Mouse (Mus musculus) forebrain, postnatal 0 days (tissue): ENCODE results near the gene Dcst2. TPM values are rescaled to one million over a fixed set of nuclear protein-coding genes. Genes with fewer than 3 reads are reported as not detected.
A peak's percentile ranks its signal among the peaks of the same experiment; 100 is the strongest.

Experiments used
- ATAC-seq: fragments of 200-750 bp; cut with Nextera tagmentation; 2 replicates; pipeline ENCODE4 v1.8.0; 2017; ENCODE audit warnings: mild to moderate bottlenecking, moderate library complexity
- DNase-seq: peaks from one replicate; pipeline ENCODE4 v3.0.0-alpha.2; 2015
- H3K27ac ChIP-seq: fragments of 300-500 bp; sonication (generic); 2 replicates; pipeline ENCODE4 v1.5.1; 2014; ENCODE audit warnings: low read depth, mild to moderate bottlenecking, antibody characterized with exemption, low read length, moderate library complexity, mixed read lengths
- H3K27me3 ChIP-seq: fragments of 300-500 bp; sonication (generic); 2 replicates; pipeline ENCODE4 v1.6.1; 2014; ENCODE audit warnings: mild to moderate bottlenecking, low read length, mixed read lengths; ENCODE audit not compliant: insufficient read depth
- H3K36me3 ChIP-seq: fragments of 300-500 bp; sonication (generic); 2 replicates; pipeline ENCODE4 v1.6.1; 2014; ENCODE audit warnings: mild to moderate bottlenecking, moderate library complexity; ENCODE audit not compliant: insufficient read depth
- H3K4me1 ChIP-seq: fragments of 300-500 bp; sonication (generic); 2 replicates; pipeline ENCODE4 v1.6.1; 2014; ENCODE audit warnings: antibody characterized with exemption; ENCODE audit not compliant: insufficient read depth
- H3K4me2 ChIP-seq: fragments of 300-500 bp; sonication (generic); 2 replicates; pipeline ENCODE4 v1.6.1; 2014; ENCODE audit warnings: low read depth, mild to moderate bottlenecking, moderate library complexity
- H3K4me3 ChIP-seq: fragments of 300-500 bp; sonication (generic); 2 replicates; pipeline ENCODE4 v1.5.1; 2014; ENCODE audit warnings: low read depth, low read length, mixed read lengths
- H3K9ac ChIP-seq: fragments of 300-500 bp; sonication (generic); 2 replicates; pipeline ENCODE4 v1.6.1; 2014; ENCODE audit warnings: mild to moderate bottlenecking
- H3K9me3 ChIP-seq: fragments of 300-500 bp; sonication (generic); 2 replicates; pipeline ENCODE4 v1.6.1; 2016; ENCODE audit warnings: low read length
- CTCF ChIP-seq: sonication (generic); IDR thresholded peaks from 2 replicates; pipeline ENCODE4 v1.5.1; 2016; ENCODE audit warnings: antibody characterized with exemption, control low read depth, low read depth
- WGBS: fragments of 180-500 bp; shearing (Covaris S2); extraction: QIAGEN DNeasy Blood & Tissue Kit; methylation state at CpG from one replicate; pipeline ENCODE4 v1.1.7; 2014; 5-methylcytosine and 5-hydroxymethylcytosine counted together
- polyA plus RNA-seq: library from polyadenylated mRNA; unstranded; fragments of >200 nt; fragmentation: Nextera tagmentation; extraction: Ambion mirVana; gene quantifications from 2 replicates; pipeline ENCODE4 v1.2.1, GENCODE M21; 2015
- total RNA-seq: library from RNA; depleted of rRNA; stranded (reverse); fragments of >200 nt; gene quantifications from 2 replicates; pipeline ENCODE4 v1.2.3, GENCODE M21; 2014

Dcst2 gene
- total and polyA plus RNA-seq, 2 experiments from 2014 or later, result 0.19 to 0.56 TPM

GRCm38 (mm10) chr3:89349869-89350501 is 11.8 kb upstream of the Dcst2 start, which contains the start of gene Adam15:
Gene Adam15 (minus strand): TSS chr3:89349996.
- Histone ChIP-seq H3K4me2 (peak within 1 kb of the TSS; percentile 75), H3K4me3 (peak within 1 kb of the TSS; percentile 50), H3K4me1 (0 out of 2 replicates have a peak, but pooled peaks cover 6% of the 10 kb centered on the region), H3K9me3 (no peaks in the 10 kb centered on the region), H3K36me3 (peaks cover 7% of the 10 kb centered on the region; the same call in 1 of the 2 replicates), H3K27ac (peak within 1 kb of the TSS; percentile 85), H3K9ac (peak within 1 kb of the TSS; percentile 60), H3K27me3 (no peaks in the 10 kb centered on the region)
- TF ChIP-seq CTCF, result 0 out of 2 replicates have a peak, but pooled peaks have one; percentile 2
- DNase-seq (peak; percentile 90), ATAC-seq (peak; percentile 94)
- WGBS, result 3% methylated on average over 54 of the region's 59 CpGs

GRCm38 (mm10) chr3:89351271-89351670 is 10.5 kb upstream of the Dcst2 start:
- ATAC-seq (no peak), DNase-seq (no peak)
- Histone ChIP-seq H3K27me3 (no peaks in the 10 kb centered on the region), H3K27ac (no peak overlapping the region), H3K36me3 (no peaks in the 10 kb centered on the region), H3K4me3 (no peak overlapping the region), H3K4me1 (0 out of 2 replicates have a peak, but pooled peaks cover 6% of the 10 kb centered on the region), H3K9me3 (no peaks in the 10 kb centered on the region), H3K4me2 (no peak overlapping the region), H3K9ac (no peak overlapping the region)
- no peak for TF ChIP-seq CTCF
- 72% methylated on average over 5 of the region's 5 CpGs for WGBS

GRCm38 (mm10) chr3:89354816-89355511 is 6.8 kb upstream of the Dcst2 start:
- 20% methylated on average over 5 of the region's 5 CpGs for WGBS
- H3K36me3 ChIP-seq, result no peaks in the 10 kb centered on the region
- no peak overlapping the region for H3K9ac ChIP-seq
- H3K4me1 ChIP-seq, result 0 out of 2 replicates have a peak, but pooled peaks cover 6% of the 10 kb centered on the region
- peak; percentile 88 for TF ChIP-seq CTCF
- no peaks in the 10 kb centered on the region for H3K9me3 ChIP-seq
- H3K4me2 ChIP-seq, result no peak overlapping the region
- H3K27me3 ChIP-seq, result no peaks in the 10 kb centered on the region
- DNase-seq (peak; percentile 82), ATAC-seq (peak; percentile 9; the same call in 1 of the 2 replicates)
- H3K27ac ChIP-seq, result no peak overlapping the region
- H3K4me3 ChIP-seq, result no peak overlapping the region

GRCm38 (mm10) chr3:89355512-89355902 is 6.3 kb upstream of the Dcst2 start:
- Histone ChIP-seq H3K27ac (no peak overlapping the region), H3K9me3 (no peaks in the 10 kb centered on the region), H3K9ac (no peak overlapping the region), H3K4me3 (no peak overlapping the region), H3K27me3 (no peaks in the 10 kb centered on the region), H3K4me1 (0 out of 2 replicates have a peak, but pooled peaks cover 5% of the 10 kb centered on the region), H3K4me2 (no peak overlapping the region), H3K36me3 (no peaks in the 10 kb centered on the region)
- WGBS, result 86% methylated on average over 6 of the region's 6 CpGs
- TF ChIP-seq CTCF, result no peak
- ATAC-seq (no peak), DNase-seq (no peak)

GRCm38 (mm10) chr3:89356029-89356428 is 5.7 kb upstream of the Dcst2 start:
- ATAC-seq, result no peak
- H3K9me3 ChIP-seq, result no peaks in the 10 kb centered on the region
- H3K4me1 ChIP-seq, result no peaks in the 10 kb centered on the region

GRCm38 (mm10) chr3:89359630-89360029 is 2.1 kb upstream of the Dcst2 start:
- no peak overlapping the region for H3K4me2 ChIP-seq
- no peak overlapping the region for H3K27ac ChIP-seq
- H3K9me3 ChIP-seq, result no peaks in the 10 kb centered on the region
- ATAC-seq (no peak), DNase-seq (no peak)
- H3K4me3 ChIP-seq, result no peak overlapping the region
- WGBS, result 72% methylated on average over 6 of the region's 6 CpGs
- H3K36me3 ChIP-seq, result no peaks in the 10 kb centered on the region
- no peak for TF ChIP-seq CTCF
- no peaks in the 10 kb centered on the region for H3K4me1 ChIP-seq
- H3K9ac ChIP-seq, result no peak overlapping the region
- H3K27me3 ChIP-seq, result no peaks in the 10 kb centered on the region

More at GRCm38 (mm10) chr3:89356029-89356428, 5.7 kb upstream of the Dcst2 start:
- no peaks in the 10 kb centered on the region for H3K27me3 ChIP-seq
- TF ChIP-seq CTCF, result no peak
- H3K36me3 ChIP-seq, result no peaks in the 10 kb centered on the region
- no peak overlapping the region for H3K4me2 ChIP-seq
- H3K4me3 ChIP-seq, result no peak overlapping the region
- H3K9ac ChIP-seq, result no peak overlapping the region
- 73% methylated on average over 9 of the region's 9 CpGs for WGBS
- H3K27ac ChIP-seq, result no peak overlapping the region
- no peak for DNase-seq

- WGBS, result 78% methylated on average over 3 of the region's 3 CpGs
- H3K27me3 ChIP-seq, result no peaks in the 10 kb centered on the region
- TF ChIP-seq CTCF, result no peak
- no peaks in the 10 kb centered on the region for H3K9me3 ChIP-seq
- no peak overlapping the region for H3K27ac ChIP-seq
- no peak overlapping the region for H3K9ac ChIP-seq
- DNase-seq, result no peak
- H3K4me1 ChIP-seq, result no peaks in the 10 kb centered on the region
- ATAC-seq, result no peak
- no peak overlapping the region for H3K4me2 ChIP-seq
- H3K36me3 ChIP-seq, result no peaks in the 10 kb centered on the region
- H3K4me3 ChIP-seq, result no peak overlapping the region
Observed at GRCm38 (mm10) chr3:89360237-89360636, 1.5 kb upstream of the Dcst2 start.
